Mouse (Mus musculus) layer of hippocampus, postnatal 10 days (tissue): ENCODE results near the gene Ticrr. TPM values are rescaled to one million over a fixed set of nuclear protein-coding genes. Genes with fewer than 3 reads are reported as not detected.

Experiments
- DNase-seq, 2 experiments: peaks; one replicate each; pipeline ENCODE4 v3.0.0; 2021; ENCODE audit warnings: low spot score in 2 of 2
- total RNA-seq, 2 experiments: library from RNA; stranded (reverse); gene quantifications; 2 replicates each; pipeline ENCODE4 v1.2.3; 2021

The Ticrr gene
- total RNA-seq, 2 experiments from 2014 or later: 0.96 to 1.3 TPM

DNA sequence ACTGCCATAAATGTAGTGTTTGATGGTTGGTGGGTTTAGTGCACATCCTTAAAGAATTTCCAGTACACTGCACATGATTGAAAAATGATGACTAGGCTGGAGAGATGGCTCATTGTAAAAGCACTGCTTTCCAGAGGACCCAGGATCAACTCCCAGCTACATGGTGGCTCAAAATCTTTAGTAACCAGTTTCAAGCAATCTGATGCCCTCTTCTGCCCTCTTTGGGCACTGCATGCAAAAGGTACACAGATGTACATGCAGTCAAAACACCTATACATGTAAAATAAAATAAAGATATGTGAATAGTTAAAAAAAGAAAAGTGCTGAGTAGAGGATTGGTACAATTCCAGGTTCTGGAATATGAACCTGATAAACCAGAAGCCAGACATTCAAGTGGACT, 19.2 kb downstream of the Ticrr start:
- no peak for DNase-seq

DNA sequence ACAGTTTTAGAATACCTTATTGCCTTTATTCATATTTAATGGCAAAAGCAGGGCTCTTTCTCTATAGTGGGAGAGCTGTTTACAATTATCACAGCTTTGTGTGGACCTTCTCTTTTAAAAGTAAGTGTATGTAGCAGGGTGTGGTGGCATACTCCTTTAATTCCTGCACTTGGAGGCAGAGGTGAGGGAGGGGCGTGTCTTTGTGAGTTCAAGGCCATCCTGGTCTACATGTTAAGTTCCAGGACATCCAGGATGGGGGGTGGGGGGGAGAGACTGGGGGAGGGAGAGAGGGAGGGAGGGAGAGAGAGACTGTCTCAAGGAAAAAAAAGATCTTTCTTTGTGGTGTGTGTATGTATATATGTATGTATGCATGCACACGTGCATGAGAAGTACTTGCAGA, 20.2 kb downstream of the Ticrr start:
- DNase-seq: no peak

DNA sequence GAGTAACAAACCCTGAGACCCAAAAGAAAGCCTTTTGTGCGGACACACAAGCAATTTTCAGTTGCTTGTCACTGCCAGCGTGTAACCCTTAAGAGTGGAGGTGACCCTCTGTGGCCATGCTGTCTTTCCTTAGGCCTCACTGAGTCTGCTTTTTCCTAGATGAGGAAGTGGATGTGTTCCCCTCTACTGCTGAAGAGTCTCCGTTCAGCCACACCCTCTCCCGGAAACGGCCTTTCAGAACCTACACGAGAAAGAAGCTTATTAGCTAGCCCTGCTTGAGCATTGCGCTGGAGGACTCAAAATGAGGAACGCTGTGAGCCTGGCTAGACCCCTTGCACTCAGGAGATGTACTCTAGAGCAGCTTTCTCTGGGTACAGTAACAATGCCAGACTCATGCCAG, 36.5 kb downstream of the Ticrr start:
- no peak for DNase-seq

DNA sequence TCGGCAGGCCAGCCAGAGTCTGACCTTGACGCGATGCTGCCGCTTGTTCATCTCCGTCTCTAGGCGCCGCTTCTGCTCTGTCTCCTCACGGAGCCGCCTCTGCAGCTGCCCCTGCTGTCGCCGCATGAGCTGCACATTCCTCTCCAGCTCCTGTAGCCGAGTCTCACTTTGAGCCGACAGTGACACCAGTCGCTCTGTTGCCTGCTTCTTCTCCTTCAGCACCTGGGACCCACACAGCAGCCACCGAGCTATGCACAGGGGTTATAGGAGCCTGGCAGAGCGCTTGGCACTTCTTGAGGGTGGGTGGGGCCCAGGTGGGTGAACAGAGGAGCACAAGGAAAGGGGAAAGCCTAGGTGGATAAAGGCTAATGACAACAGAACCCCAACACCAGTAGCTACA, 42.8 kb downstream of the Ticrr start:
- DNase-seq: no peak

DNA sequence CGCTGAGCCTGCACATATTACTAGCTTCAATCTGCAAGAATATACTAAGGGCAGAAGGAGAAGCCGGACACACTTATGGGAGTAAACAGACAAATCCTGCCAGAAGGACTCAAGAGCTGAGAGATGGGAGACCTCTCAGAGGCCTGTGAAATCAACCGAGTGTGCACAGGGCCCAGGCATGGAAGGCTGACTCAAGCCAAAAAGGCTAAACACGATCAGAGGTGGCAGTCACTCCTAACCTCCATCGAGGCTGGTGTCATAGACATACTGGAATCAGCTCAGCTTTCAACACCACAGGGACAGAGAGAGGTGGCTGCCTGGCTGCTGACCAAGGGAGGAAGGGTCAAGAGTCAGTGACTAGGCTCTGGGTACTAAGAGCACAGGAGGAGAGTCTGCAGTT, 45.2 kb downstream of the Ticrr start:
- DNase-seq: no peak

DNA sequence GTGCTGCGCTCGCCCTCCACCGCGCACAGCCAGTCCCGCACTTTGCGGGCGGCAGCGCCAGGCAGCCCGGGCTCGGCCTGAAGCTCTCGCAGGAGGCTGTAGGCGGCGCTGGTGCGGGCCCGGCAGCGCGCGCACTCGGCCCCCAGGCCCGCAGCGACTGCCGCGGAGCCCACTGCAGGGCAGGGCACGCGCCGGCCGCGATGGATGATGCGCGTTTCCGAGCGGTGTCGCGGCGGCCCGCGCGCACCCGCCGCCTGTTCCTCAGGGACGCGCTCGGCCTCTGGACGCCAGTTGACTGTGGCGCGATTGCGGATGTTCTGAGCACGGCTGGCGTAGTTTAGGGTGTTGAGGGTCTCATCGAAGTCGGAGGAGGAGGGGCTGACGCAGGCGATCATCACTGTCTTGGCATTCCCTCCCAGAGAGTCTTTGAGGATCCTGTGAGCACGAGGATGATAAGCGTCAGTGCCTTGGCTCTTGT, 50.2 kb downstream of the Ticrr start:
- DNase-seq: peak; percentile 59 to 79

DNA sequence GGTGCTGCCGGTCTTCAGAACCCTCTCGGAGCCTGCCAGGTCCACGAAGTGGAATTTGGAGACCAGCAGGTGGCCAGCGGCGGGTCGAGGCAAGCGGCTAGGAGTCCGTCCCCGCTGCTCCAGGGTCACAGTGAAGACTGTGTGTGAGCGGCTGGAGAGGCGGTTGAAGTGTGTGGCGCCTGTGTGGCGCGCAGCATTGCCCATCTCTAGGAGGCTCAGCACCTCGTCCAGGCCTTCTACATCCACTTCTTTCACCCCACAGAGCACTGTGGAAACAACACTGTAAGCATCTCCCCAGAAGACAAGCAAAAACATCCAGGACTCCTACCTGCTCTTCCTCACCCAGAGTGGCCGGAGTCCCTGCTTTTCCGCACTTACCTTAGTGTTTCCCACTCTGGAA, 50.8 kb downstream of the Ticrr start:
- DNase-seq: no peak

DNA sequence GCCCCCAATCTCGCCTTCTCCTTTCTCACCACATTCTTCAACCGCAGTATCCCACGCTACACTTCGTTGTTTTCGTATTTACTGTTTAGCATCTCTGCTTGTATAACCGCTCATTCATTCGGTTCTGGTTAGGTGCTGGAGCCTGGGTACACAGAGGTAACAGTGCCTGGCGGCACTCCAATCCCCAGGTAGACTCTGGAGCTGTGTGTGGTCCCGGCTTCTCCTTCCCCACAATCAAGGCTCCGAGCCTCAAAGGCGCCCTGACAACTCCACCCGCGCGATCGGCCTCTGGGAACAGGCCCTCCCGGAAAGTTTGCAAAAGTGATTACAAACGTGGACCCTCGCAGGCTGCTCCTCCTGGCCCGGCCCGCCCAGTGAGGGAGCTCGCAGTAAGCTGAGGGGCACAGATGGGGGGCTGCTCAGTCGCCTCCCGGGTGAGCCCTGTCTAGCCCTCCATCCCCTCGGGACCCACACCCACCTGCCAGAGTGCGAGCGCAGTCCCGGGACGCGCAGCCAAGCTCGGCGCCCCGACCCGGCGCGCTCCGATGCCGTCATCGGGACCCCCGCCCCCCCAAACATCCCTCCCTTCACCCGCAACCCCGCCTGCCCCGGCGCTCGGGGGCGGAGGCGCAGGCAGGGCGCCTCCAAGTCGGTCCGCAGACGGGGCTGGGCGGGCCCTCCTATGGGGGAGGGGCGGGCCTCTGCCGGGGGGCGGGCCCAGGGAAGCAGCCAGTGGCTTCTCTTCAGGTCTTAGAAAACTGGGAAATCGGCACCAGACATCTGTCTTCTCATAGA, 55.4 kb downstream of the Ticrr start, which contains the start of gene Kif7:
Gene Kif7, minus strand, starts transcription at position 534 of the 795 bp plus-strand sequence.
- peak; percentile 50 to 76 for DNase-seq

DNA sequence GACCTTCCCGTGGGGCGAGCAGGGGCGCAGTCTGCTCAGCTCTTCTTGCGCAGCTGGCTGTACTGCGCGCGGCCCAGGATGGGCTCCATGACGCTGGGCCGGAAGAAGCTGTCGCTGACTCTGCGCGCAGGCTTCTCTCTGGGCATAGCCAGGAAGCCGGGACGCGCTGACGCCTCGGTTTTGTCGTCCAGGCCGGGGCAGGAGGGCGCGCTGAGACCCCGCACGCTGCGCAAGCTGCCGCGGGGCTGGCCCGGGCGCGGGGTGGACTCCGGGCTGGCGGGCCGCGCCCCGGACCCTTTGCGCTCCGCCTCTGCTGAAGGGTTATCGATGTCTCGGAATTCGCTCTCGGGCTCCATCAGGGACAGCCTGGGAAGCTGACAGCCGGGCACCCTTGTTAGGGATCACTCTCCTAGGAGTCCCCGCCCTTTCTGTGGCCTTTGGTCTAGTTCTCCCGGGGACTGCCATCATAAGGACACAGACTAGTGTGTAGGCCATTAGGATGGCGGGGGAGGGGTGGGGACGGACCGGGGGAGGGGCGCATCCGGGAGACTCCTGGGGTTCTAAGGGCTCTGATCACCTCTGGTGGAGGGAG, 61.5 kb downstream of the Ticrr start:
- peak; percentile 58 to 62 for DNase-seq

DNA sequence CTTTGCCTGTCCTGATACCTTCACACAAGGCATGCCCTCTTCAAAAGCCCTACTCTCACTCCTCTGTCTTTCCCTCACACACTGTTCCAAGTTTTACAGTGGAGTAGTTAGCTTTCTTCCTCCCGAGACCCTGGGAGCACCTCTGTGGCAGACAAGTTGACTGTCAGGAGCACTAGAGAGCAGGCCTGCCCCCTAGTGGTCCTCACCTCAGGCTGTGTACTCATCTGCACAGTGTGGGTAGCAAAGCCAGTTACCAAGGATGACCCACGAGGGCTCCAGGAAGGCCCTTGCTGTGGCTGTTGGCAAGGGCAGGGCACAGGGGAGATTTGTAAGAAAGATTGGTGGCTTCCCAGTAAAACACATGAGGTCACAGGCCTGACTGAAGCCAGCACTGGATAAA, 67.1 kb downstream of the Ticrr start:
- DNase-seq: peak; percentile 56 to 68

DNA sequence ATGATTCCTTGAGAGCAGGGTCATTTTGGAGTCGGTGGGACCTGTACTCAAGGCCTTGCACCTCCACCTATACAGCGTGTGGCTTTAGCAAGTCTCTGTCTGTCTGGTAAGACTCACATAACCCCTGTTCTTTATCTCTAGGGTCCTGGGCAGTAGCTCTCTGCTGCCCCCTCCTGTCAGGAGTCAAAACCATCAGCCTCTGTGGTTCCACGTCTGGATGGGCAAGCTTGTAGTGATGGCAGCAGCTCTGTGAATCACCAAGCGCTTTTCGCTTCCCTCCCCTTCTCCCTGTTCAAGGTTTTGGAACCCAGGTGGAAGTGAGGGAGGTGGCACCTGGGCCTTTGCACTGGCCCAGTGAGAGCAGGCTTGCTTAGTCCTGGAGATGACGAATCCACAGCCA, 68.2 kb downstream of the Ticrr start:
- DNase-seq: peak; percentile 67 to 73

DNA sequence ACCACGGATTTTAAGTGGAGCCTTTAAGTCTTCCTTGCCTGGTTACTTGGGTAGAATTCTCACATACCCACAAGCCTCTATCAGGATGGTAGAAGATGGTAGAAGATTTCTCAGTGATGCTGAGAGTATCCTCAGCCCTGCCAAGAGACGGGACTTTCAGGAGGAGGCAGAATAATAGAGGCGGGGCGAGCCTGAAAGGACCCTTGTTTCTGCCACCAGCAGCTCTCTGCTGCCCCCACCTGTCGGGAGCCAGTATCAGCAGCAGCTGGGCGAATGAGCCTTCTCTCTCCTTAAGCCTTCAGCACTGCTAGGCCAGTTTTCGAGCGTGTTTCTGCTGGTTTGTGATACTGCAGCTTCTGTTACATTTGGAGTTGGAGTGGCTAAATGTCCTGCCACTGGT, 69.2 kb downstream of the Ticrr start:
- DNase-seq: peak; percentile 81 to 82

DNA sequence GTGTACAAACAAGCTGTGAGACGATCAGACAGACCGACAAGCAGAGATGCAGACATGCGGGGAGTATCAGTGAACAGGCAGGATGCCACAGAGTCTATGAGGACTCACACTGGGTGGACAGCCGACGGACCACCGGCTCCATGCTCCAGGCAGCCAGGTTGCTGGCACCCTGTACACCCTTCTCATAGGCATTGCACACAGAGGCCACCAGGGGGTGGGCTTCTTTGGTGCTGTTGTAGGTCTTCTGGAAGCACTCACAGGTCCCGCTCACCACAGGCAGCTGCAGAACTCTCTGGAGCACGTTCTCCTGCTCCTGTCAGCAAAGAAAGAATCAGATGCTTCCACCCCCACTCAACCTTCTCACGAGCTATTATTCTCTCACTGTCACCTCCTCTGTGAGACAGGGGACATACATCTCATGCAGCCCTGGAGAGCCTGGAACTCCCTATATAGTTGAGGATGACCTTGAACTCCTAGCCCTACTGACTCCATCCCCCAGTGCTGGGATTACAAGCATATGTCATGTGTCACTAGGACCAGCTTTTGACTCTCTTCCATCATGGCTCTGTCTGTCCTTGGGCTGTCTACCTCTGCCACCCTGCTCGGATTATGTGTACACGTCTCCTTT, 69.9 kb downstream of the Ticrr start:
- no peak for DNase-seq

DNA sequence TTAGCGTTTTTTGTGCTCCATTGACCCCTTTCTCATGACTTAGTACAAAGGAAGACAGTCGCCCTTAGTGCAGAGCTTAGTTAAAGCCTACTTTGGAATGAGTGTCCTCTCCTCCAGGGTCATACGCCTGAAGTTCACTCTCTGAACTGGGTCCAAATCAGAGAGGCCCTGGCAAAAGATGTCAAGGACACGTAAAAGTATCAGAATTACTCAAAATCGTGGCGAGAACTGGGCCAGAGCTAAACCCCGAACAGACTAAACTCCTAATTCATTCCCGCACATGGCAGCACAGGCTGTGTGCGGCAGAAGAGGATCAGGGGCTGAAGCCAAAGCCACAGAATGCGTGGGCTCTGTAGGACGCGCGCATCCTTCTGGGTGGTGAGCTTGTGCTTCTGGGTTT, 71.4 kb downstream of the Ticrr start:
- DNase-seq: no peak

DNA sequence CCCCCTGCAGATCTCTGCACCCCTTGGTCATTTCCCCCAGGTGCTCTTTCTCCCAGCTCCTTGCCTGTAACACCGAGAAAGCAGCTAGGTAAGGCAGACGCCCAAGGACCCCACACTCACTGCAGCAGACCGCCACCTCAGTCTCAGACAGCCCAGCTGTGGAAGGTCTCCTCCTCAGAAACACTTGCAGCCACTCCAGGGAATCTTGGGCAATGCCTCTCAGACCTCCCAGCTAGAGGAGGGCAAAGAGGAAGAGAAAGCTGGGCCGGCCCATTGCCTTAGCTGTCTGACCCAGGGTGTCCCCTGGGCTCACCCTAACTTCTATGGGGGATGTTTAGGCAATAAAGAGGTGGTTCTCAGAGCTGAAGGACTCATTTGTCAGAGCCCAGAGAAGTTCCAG, 72.6 kb downstream of the Ticrr start, which contains the start of gene Plin1:
Gene Plin1, minus strand, starts transcription at position 282 of the 400 bp plus-strand sequence.
- DNase-seq: no peak

DNA sequence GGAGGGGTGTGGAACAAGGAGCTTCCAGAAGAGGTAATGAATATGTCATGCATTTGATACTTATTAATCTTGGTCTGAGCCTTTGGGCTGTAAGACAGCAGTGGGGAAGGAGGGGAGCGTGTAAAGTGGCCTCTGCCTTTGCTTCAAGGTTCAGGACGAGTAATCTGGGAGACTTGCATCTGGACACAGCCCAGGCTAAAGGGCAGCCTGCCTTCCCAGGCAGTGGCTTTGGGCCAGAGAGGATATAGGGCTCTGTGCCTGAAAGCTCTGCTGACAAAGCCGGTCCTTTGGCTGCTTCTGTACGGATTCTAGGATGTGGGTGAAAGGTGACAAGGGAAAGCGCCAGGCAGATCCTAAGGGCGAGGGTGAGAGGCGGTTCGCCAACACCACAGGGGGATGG, 74.6 kb downstream of the Ticrr start:
- DNase-seq: peak in 1 of 2 experiments; percentile 36

DNA sequence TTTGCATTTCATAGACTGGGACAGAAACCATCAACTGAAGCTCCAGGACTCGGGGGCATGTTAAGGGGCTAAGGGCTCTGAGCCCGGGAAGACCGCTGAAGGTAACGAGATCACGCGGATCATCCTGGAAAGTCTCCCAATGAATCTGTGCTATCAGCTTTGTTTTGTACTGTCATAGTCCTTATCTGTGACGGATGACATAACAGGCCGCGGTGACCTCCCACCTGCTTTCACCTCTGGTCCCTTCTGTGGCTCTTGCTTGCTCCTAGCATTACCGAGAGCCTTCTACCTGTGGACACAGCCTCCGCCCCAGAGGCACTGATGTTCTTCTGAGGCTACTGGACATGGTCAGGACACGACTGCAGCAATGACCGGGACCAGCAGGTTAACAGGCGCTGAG, 76.5 kb downstream of the Ticrr start:
- DNase-seq: no peak

DNA sequence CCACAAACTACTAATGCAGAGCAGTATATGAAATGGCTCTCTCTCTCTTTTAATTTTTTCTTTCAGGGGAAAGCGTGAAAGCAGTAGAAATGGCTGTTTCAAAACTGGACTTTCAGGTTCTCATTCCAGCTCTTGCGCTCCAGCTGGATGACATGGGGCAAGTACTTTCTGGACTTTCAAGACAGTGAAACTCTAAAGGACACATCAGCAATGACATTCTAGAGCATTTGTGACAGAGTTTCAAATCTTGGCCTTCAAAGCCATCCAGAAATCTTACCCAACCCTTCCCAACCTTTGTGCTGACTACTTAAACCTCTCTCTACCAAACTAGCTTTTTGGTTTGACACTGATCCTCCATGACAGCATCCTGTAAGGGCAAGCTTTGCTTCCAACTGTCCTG, 78.9 kb downstream of the Ticrr start:
- DNase-seq: no peak

DNA sequence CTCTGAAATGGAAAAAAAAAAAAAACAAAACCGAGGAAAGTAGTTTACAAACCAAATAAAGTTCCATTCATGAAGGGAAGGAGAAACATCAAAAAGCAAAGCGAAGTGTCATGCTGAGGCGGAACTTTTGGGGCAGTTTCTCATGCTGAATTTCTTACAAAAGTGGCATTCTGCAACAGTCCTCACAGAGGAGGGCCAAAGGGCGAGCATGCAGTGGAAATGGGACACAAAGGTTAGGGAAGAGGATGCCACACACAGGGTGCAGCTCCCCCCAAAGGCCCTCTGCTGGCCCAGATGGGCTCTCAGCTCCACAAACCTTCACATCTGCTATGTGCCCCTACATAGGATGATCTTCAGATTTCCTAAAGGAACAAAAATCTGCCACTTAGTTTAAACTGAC, 80.3 kb downstream of the Ticrr start:
- DNase-seq: no peak

DNA sequence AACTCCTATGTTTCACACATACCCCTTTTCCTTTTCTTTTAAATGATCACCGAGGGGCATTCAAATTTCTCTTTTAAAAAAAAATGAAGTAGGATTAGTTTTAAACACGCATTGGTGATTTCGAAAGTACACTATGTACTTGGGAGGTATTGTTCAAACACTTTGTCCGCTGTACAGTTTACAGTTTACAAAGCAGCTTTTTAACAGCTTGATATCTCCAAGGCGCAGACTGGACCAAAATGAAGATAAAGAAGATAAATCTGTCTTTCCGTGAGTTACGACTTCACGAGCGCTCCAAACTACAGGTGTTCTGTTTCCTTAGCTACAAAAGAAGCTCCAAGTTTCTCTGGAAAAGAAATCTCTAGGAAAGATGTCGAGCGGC, 82.3 kb downstream of the Ticrr start:
- DNase-seq: no peak

DNA sequence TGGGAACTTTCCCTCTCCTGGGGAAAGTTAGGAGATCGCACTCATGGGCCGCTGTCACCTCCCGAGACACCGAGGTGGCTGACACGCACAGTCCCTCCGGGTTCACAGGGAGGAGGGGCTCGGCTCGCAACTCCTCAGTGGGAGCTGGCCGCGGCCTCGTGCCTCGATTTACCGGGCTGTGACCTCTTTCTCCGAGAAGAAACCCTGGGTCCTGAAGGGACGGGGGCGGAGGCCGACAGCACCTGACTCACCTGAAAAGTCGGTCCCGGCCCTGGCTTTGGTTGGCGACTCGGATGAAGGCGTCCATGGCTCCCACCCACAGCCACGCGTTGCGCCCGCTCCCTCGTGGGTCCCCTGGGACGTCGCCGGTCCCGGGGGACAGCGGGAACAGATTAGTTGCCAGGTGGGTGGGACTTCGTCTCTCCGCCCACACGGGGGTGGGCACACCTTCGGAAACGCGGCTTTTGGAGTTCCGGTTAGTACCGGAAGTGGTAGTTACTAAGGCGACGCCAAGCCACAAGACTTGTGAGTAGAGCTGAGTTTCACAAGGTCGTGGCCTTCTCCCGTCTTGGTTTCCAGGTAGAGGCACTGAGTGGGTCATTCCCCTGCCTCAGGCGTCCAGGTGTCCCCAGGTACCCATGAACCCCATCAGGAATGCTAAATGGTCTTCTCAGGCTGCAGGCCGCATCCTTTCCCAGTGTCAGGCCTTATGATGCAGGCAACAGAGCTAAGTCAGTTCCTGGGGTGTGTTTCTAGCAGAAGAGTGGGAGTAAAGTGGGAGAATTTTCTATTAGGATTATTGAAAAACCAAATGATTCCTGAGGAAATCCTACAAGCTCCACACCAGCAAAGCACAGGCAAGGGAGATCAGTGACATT, 82.9 kb downstream of the Ticrr start, which contains the start of the genes Pex11a and Wdr93:
Gene Pex11a, minus strand, starts transcription at position 473 of the 878 bp plus-strand sequence.
Gene Wdr93, plus strand, starts transcription at position 505 of the 878 bp plus-strand sequence.
- DNase-seq: peak; percentile 74 to 77
